Mouse (Mus musculus): ENCODE measurements around the gene Troap. TPM values are rescaled to one million over a fixed set of nuclear protein-coding genes. Genes with fewer than 3 reads are reported as not detected.
A peak's percentile ranks its signal among the peaks of the same experiment; 100 is the strongest.

Troap gene
- polyA plus RNA-seq, 1 experiment from 2014 or later, result 4.9 TPM

DNA sequence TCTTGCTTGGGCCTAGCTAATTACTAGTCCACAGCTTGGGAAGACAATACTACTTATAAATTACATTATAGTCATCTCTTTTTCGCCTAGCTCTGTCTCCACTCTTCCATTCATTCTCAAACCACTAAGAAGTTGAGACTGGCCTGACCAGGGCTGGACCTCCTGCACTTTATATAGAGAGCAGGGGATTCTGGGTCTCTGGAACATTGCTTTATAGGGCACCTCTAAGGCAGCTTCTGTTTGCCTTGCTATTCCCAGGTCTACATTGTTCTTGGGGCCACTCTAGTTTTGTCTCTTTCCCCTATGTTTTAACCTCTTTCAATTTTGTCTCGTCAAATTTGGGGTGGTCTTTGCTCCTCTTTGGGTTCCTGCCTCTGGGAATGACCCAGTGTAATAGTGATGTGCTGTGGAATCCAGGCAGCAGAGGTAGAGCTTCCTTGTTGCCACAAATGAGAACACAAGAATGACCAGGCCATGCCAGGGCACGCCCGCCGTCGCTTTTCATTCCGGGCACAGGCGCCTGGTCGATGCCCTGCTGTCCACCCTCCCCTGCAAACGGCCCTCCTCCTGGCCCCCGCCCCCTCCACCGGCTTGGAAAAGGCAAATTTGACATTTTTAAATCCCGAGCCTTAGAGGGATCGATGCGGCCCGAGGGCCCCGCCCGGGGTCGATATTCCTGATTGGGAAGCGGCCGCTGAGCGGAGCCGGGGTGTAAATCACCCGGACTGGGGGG lies 21.9 kb downstream of the Troap start:
- 3% methylated on average over 24 of the region's 24 CpGs for WGBS
- Histone ChIP-seq H3K4me1 (ENCODE audit: control insufficient read depth, insufficient read depth, low read length) (peaks cover 35% of the 10 kb centered on the region), H3K9me3 (ENCODE audit: control insufficient read depth, low read length) (no peaks in the 10 kb centered on the region), H3K36me3 (ENCODE audit: control insufficient read depth, insufficient read depth, low read length) (no peaks in the 10 kb centered on the region), H3K4me3 (replicated peaks; ENCODE audit: low read depth, low read length) (peak overlapping the region; percentile 38), H3K4me2 (ENCODE audit: low read length) (peak overlapping the region; percentile 72), H3K27me3 (ENCODE audit: control insufficient read depth, insufficient read depth, low read length) (peaks cover 42% of the 10 kb centered on the region), H3K27ac (replicated peaks; ENCODE audit: low read depth, low read length) (peak overlapping the region; percentile 41; the same call in 1 of the 2 replicates), H3K9ac (replicated peaks; ENCODE audit: low read length) (peak overlapping the region; percentile 37; the same call in 1 of the 2 replicates)
- ATAC-seq (ENCODE audit: low FRiP score, low TSS enrichment), result no peak
- no peak for DNase-seq

DNA sequence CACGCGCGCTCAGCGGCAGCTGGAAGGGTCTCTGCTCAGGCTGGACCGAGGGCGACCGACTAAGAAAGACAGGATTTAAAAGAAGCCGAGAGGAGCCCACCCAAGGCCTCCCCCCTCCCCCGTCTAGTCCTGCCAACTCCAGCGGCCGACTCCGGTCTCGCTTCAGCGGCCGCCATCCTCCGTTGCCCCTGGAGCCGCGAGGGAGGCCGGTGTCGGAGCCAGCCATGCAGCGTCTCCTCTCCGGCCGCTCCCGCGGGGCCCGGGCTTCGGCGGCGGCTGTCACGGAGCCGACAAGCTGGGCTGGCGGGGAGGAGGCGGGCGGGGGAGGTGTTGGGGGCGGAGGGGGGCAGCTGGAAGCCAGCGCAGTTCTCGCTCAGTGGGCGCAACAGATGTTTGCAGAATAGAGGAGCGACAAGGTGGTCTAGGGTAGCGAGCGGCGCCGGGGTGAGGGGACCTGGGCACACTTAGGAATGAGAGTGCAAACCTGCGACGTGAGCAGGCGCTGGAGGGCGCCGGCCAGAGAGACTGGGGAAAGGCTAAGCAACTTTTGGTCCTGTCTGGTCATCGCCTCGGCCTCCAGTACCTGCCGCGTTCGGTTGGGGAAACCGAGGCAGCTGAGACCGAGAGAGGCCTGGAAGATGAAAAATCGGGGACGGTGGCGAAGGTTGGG lies 22.6 kb downstream of the Troap start:
- peak overlapping the region; percentile 41; the same call in 1 of the 2 replicates for H3K27ac ChIP-seq (replicated peaks; ENCODE audit: low read depth, low read length)
- peak overlapping the region; percentile 38 for H3K4me3 ChIP-seq (replicated peaks; ENCODE audit: low read depth, low read length)
- ATAC-seq (ENCODE audit: low FRiP score, low TSS enrichment), result peak; percentile 24; the same call in 1 of the 2 replicates
- peak; percentile 74 for DNase-seq
- H3K36me3 ChIP-seq (ENCODE audit: control insufficient read depth, insufficient read depth, low read length), result no peaks in the 10 kb centered on the region
- peak overlapping the region; percentile 72 for H3K4me2 ChIP-seq (ENCODE audit: low read length)
- H3K9me3 ChIP-seq (ENCODE audit: control insufficient read depth, low read length), result no peaks in the 10 kb centered on the region
- WGBS, result under 1% methylated on average over 53 of the region's 58 CpGs
- H3K9ac ChIP-seq (replicated peaks; ENCODE audit: low read length), result peak overlapping the region; percentile 37
- peaks cover 42% of the 10 kb centered on the region for H3K27me3 ChIP-seq (ENCODE audit: control insufficient read depth, insufficient read depth, low read length)
- H3K4me1 ChIP-seq (ENCODE audit: control insufficient read depth, insufficient read depth, low read length), result peaks cover 35% of the 10 kb centered on the region

DNA sequence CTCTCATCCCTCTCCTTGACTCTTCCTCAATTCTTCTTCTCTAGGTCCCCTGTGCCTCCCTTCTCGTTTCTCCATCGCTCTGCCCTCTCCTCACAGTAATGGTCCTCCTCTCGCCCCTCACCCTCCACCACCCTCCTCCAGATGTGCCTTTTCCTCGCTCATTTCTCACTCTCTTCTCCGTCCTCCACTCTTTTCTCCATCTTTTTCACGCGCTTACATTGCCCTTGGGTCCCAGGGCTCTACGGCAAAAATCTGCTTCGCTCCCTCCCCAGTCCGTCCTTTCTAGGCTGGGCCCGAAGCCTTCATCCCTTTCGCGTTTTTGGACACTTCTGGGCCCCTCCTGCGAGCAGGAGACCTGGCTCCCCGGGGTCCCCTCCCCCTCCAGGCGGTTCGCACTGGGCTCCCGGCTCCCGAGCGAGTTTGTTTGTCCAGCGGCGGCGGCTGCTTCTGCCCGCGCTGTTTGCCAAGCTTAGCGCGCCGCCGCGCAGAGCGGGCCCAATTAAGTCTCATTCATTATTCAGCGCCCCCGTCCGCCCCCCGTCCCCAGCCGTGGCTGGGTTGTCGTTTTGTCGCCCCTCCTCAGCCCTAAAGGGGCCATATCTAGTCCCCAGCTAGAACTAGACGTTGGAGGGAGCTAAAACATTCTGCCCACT lies 23.6 kb downstream of the Troap start:
- 1% methylated on average over 39 of the region's 39 CpGs for WGBS
- H3K27me3 ChIP-seq (ENCODE audit: control insufficient read depth, insufficient read depth, low read length), result peaks cover 42% of the 10 kb centered on the region
- H3K9me3 ChIP-seq (ENCODE audit: control insufficient read depth, low read length), result no peaks in the 10 kb centered on the region
- peak overlapping the region; percentile 20; the same call in 1 of the 2 replicates for H3K9ac ChIP-seq (replicated peaks; ENCODE audit: low read length)
- peak; percentile 72 for DNase-seq
- H3K4me2 ChIP-seq (ENCODE audit: low read length), result peak overlapping the region; percentile 72
- H3K27ac ChIP-seq (replicated peaks; ENCODE audit: low read depth, low read length), result no peak overlapping the region; the same call in 1 of the 2 replicates
- peak overlapping the region; percentile 38 for H3K4me3 ChIP-seq (replicated peaks; ENCODE audit: low read depth, low read length)
- ATAC-seq (ENCODE audit: low FRiP score, low TSS enrichment), result no peak
- peaks cover 31% of the 10 kb centered on the region for H3K4me1 ChIP-seq (ENCODE audit: control insufficient read depth, insufficient read depth, low read length)
- H3K36me3 ChIP-seq (ENCODE audit: control insufficient read depth, insufficient read depth, low read length), result no peaks in the 10 kb centered on the region

DNA sequence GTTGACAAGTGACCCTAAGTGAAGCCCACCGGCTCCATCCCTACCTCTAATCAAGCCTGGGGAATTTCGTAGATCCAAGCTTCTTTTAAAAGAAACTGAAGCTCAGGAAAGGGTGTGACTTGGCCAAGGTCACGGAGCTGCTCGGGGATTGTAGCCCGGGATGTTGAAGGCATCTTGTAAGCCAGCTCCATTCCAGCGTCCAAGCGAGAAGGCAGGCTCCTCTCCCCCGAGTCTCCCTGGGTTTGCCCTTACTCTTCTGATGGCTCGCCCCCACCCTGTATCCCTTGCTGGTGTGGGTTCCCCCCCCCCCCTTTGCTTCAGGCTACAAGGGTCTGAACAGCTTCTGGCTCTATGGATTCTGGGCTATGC lies 24.1 kb downstream of the Troap start:
- Histone ChIP-seq H3K36me3 (ENCODE audit: control insufficient read depth, insufficient read depth, low read length) (no peaks in the 10 kb centered on the region), H3K9me3 (ENCODE audit: control insufficient read depth, low read length) (no peaks in the 10 kb centered on the region), H3K4me2 (ENCODE audit: low read length) (peak overlapping the region; percentile 72), H3K9ac (replicated peaks; ENCODE audit: low read length) (0 out of 2 replicates have a peak overlapping the region, but pooled peaks have one; percentile 20), H3K4me1 (ENCODE audit: control insufficient read depth, insufficient read depth, low read length) (peaks cover 26% of the 10 kb centered on the region), H3K27me3 (ENCODE audit: control insufficient read depth, insufficient read depth, low read length) (peaks cover 42% of the 10 kb centered on the region), H3K4me3 (replicated peaks; ENCODE audit: low read depth, low read length) (peak overlapping the region; percentile 38), H3K27ac (replicated peaks; ENCODE audit: low read depth, low read length) (peak overlapping the region; percentile 32; the same call in 1 of the 2 replicates)
- DNase-seq (no peak), ATAC-seq (ENCODE audit: low FRiP score, low TSS enrichment) (no peak)
- WGBS, result 1% methylated on average over 9 of the region's 9 CpGs

DNA sequence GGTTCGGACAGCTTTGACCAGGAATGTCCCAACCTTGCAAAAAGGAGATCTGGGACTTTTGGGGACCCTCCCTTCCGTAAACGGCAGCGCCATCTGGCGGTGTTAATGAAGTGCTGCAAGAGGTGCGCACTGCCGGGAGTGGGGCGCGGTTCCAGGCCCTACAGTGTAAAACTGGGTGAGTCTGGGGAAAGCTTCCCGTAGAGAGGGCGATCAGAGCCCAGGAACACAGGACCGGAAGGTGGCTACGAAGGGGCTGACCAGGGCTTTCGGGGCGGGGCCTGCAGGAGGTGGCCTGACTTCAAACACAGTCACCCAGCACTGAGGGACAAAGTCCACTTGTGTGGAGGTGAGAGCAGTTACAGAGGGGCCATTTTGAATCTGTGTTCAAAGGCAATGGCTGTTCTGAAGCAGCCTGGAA lies 24.8 kb downstream of the Troap start:
- Histone ChIP-seq H3K36me3 (ENCODE audit: control insufficient read depth, insufficient read depth, low read length) (no peaks in the 10 kb centered on the region), H3K27me3 (ENCODE audit: control insufficient read depth, insufficient read depth, low read length) (peaks cover 42% of the 10 kb centered on the region), H3K9me3 (ENCODE audit: control insufficient read depth, low read length) (no peaks in the 10 kb centered on the region), H3K9ac (replicated peaks; ENCODE audit: low read length) (no peak overlapping the region), H3K4me1 (ENCODE audit: control insufficient read depth, insufficient read depth, low read length) (peaks cover 26% of the 10 kb centered on the region), H3K4me2 (ENCODE audit: low read length) (peak overlapping the region; percentile 72), H3K4me3 (replicated peaks; ENCODE audit: low read depth, low read length) (peak overlapping the region; percentile 7; the same call in 1 of the 2 replicates), H3K27ac (replicated peaks; ENCODE audit: low read depth, low read length) (0 out of 2 replicates have a peak overlapping the region, but pooled peaks have one; percentile 5)
- ATAC-seq (ENCODE audit: low FRiP score, low TSS enrichment), result no peak
- WGBS, result under 1% methylated on average over 15 of the region's 15 CpGs
- DNase-seq, result peak; percentile 80

DNA sequence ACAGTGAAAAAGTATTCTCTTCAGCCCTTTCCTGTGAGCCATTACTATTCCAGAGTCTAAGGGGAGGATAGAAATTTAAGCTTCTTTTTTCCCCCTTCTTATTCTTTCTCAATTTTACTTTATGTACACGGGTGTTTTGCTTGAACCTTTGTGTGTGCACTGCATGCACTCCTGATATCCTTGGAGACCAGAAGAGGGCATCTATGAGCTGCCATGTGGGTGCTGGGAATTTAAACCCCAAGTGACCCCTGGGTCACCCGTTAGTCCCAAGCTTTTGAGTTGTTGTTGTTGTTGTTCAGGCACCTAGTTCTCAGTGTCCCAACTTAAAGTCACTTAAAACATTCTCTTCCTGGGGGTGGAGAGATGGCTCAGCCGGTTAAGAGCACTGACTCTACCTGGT lies 25.6 kb downstream of the Troap start:
- Histone ChIP-seq H3K4me3 (replicated peaks; ENCODE audit: low read depth, low read length) (no peak overlapping the region), H3K4me1 (ENCODE audit: control insufficient read depth, insufficient read depth, low read length) (peaks cover 21% of the 10 kb centered on the region), H3K27ac (replicated peaks; ENCODE audit: low read depth, low read length) (no peak overlapping the region), H3K9ac (replicated peaks; ENCODE audit: low read length) (no peak overlapping the region), H3K4me2 (ENCODE audit: low read length) (no peak overlapping the region), H3K9me3 (ENCODE audit: control insufficient read depth, low read length) (no peaks in the 10 kb centered on the region), H3K27me3 (ENCODE audit: control insufficient read depth, insufficient read depth, low read length) (peaks cover 42% of the 10 kb centered on the region), H3K36me3 (ENCODE audit: control insufficient read depth, insufficient read depth, low read length) (no peaks in the 10 kb centered on the region)
- no peak for ATAC-seq (ENCODE audit: low FRiP score, low TSS enrichment)
- no peak for DNase-seq
- WGBS, result 46% methylated on average over 3 of the region's 3 CpGs

DNA sequence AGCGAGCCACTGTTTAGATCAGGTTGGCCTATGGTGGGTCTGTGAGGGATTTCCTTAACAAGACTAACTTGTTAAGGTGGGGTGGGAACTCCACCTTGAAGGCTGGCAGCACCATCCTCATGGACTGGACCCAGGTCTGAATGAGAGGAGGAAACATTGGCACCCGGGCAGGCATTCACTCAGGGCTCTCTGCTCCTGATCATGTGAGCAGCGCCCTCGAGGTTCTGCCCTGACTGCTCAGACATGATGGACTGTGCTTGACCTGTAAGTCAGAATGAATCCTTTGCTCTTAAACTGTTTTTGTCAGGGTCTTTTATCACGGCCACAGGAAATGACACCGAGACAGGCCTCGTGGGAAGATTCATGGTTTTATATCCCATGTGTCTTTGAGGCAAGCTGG lies 30.9 kb downstream of the Troap start:
- no peak overlapping the region for H3K4me2 ChIP-seq (ENCODE audit: low read length)

DNA sequence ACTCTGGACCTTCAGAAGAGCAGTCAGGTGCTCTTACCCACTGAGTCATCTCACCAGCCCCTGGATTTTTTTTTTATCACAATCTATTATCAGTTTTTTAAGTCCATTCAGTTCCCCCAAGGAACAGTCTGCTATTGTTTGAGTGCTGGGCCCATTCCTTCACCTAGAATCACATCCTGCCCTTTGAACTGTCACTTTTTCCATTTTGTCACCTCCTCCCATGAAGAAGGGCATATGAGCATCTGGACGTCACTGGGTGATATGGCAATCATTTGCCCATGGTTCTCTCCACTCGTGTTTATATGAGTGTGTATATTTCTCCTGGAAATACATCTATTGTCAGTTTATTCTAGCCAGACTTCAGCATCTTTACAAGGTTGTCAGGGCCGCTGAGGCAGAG lies 33.5 kb downstream of the Troap start:
- Histone ChIP-seq H3K4me1 (ENCODE audit: control insufficient read depth, insufficient read depth, low read length) (no peaks in the 10 kb centered on the region), H3K27ac (replicated peaks; ENCODE audit: low read depth, low read length) (no peak overlapping the region), H3K27me3 (ENCODE audit: control insufficient read depth, insufficient read depth, low read length) (no peaks in the 10 kb centered on the region), H3K9me3 (ENCODE audit: control insufficient read depth, low read length) (no peaks in the 10 kb centered on the region), H3K4me2 (ENCODE audit: low read length) (no peak overlapping the region), H3K36me3 (ENCODE audit: control insufficient read depth, insufficient read depth, low read length) (no peaks in the 10 kb centered on the region), H3K9ac (replicated peaks; ENCODE audit: low read length) (no peak overlapping the region), H3K4me3 (replicated peaks; ENCODE audit: low read depth, low read length) (no peak overlapping the region)
- DNase-seq (no peak), ATAC-seq (ENCODE audit: low FRiP score, low TSS enrichment) (no peak)
- WGBS, result 84% methylated on average over 3 of the region's 3 CpGs

More for the DNA sequence above, 30.9 kb downstream of the Troap start:
- whole genome bisulfite sequencing, result 87% methylated on average over 7 of the region's 7 CpGs
- H3K9me3 ChIP-seq (ENCODE audit: control insufficient read depth, low read length), result no peaks in the 10 kb centered on the region
- DNase-seq, result no peak
- no peak overlapping the region for H3K9ac ChIP-seq (replicated peaks; ENCODE audit: low read length)
- H3K27me3 ChIP-seq (ENCODE audit: control insufficient read depth, insufficient read depth, low read length), result no peaks in the 10 kb centered on the region
- H3K27ac ChIP-seq (replicated peaks; ENCODE audit: low read depth, low read length), result no peak overlapping the region
- H3K36me3 ChIP-seq (ENCODE audit: control insufficient read depth, insufficient read depth, low read length), result no peaks in the 10 kb centered on the region
- H3K4me1 ChIP-seq (ENCODE audit: control insufficient read depth, insufficient read depth, low read length), result no peaks in the 10 kb centered on the region
- H3K4me3 ChIP-seq (replicated peaks; ENCODE audit: low read depth, low read length), result no peak overlapping the region
- no peak for ATAC-seq (ENCODE audit: low FRiP score, low TSS enrichment)

Measured in midbrain, embryonic 14.5 days (tissue).